Mouse (Mus musculus): Measurements from ENCODE around the gene Aadac.

Aadac gene

DNA sequence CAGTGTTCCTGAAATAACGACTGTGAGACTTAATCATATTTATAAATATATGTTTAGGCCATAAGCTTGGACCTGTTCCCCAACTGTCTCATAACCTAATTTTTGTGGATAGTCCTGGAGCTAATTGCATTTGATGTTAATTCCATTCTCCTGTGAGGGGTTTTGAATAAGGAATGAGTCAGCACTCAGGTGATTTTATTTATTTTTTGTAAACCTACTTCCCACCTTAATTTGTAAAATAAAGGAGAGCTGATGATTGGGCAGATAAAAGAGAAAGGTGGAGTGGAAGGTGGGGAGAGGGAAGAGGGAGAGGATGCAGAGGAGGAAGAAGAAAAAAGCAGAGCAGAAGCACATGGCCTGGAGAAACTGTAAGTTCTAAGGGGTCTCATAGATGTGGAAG is at the start of gene Aadac:
TSS of gene Aadac (plus strand) at position 301 of the 400 bp plus-strand sequence.
- DNase-seq = no peak

DNA sequence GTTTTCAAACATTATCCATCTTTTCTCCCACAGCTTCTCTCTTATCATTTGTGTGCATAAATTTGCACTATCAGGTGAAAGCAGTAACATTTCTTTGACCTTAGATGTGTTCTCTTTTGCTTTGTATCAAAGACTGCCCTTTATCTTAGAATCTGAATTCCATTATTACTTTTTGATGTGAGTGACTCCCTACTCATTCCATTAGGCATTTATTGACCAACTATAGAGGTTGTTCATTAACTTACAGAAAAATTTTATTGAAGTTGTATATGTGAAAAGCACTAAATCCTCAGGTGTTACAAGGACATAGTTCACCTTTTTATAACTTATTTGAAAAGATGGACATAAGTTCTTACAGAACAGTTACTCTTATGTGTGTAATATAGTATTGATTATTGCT is 21.9 kb upstream of the Aadac start:
- DNase-seq = no peak

- no peak for DNase-seq
These were observed 19.1 kb upstream of the Aadac start, which contains the start of gene Aadacl2 for GRCm38 (mm10) chr3:60006443-60006842. Gene Aadacl2, plus strand, starts transcription at chr3:60006743.

DNA sequence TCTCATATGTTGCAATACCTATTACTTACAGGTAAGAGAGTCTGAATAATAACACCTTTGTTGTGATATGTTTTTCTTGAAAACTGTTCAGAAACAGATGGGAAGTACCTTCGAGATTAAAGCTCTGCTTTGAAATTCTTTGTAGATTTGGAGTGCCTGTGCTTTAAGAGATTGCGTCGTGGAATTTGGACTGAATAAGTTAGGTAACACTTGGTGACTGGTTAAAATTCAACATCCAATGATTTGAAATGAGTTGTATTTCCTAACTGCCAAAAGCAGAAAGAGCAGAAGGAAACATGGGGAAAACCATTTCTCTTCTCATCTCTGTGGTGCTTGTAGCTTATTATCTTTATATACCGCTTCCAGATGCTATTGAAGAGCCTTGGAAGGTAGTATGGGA is 6.0 kb downstream of the Aadac start:
- no peak for DNase-seq

DNA sequence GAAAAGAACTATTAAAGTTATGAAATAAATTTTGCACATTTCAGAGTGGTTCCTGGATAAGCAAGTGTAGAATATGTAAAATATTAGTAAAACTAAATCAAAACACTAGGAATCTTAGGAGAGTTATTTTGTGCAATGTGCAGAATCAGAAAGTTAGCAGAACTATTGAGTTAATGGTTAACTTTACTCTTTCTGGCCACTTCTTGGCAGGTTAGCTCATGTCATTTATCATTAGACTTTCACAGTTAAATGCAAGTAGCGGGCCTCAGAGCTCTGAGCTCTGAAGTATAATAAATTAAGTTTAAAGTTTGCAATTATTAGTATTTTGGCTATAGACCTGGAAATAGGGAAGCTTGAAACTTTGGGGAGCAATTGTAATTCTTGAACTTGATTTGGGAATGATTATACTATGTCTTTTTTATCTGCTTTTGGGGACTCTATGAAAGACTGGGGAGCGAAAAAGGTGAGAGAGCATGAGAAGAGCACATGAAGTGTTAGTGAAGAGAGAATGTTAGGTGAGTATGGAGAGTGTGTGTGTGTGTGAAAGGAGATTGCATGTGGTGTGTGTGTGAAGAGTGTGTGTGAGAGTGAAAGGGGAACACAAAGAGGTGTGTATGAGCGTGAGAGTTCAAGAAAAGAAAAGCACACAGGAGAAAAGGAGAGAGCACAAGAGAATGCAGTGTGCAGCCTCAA is 20.9 kb downstream of the Aadac start:
- no peak for DNase-seq

- DNase-seq = no peak
These were observed 27.9 kb downstream of the Aadac start for GRCm38 (mm10) chr3:60053231-60053927.

DNA sequence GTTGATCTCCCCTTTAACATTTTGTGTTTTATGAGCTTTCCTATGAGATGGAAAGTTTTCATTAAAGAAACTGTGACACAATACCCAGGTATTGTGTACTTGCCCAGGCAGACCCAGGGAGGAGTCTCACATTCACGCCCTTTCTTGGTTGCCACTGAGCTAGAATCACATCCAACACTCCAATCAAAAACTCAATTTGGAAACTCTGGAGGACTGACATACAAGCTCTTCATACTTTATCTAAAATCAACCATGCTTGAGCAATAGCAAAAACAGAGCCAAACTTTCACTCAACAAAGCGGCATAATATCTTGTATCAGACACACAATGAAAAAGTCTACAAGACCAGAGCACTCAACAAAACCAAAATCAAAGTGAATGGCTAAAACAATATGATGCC is 28.4 kb downstream of the Aadac start:
- DNase-seq = no peak

- DNase-seq = no peak
These were observed 30.9 kb downstream of the Aadac start for GRCm38 (mm10) chr3:60056451-60056850.

DNA sequence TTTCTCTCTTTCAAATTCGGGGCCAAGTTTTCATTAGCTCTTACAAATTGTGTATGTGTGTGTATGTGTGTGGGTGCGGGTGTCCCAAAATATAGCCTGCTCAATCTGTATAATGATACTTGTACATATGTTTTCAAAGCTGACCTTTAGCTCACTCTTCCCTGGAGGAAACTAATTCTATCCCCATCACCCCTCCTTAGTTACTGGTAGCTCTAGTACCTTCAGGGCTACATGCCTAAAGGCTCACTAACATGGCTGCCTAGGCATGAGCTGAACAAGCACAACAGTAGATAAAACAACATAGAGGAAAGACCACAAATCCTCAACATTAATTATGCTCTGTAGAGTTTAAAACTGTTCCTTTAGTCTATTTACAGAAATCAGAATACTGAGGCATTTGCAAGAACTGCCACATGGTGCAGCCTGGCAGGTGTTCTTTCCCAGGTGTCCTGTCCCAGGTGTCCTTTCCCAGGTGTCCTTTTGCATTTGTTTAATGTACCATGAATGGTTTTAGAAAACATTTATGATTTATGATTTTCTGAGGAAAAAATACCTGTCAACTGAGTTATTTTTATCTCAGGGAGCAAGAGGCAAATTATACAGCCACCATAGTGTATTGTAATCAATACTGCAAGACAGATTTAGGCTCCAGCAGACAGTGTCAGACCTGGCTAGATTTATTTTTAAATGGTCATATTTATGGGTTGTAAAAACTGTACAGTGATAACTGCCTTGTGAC is 31.7 kb downstream of the Aadac start:
- DNase-seq = no peak

- DNase-seq = no peak
These were observed 32.2 kb downstream of the Aadac start for GRCm38 (mm10) chr3:60057809-60058082.

- no peak for DNase-seq
These were observed 53.4 kb downstream of the Aadac start for GRCm38 (mm10) chr3:60078883-60079415.

GRCm38 (mm10) chr3:60080572-60080971 is 55.1 kb downstream of the Aadac start:
- peak; percentile 43 for DNase-seq

DNA sequence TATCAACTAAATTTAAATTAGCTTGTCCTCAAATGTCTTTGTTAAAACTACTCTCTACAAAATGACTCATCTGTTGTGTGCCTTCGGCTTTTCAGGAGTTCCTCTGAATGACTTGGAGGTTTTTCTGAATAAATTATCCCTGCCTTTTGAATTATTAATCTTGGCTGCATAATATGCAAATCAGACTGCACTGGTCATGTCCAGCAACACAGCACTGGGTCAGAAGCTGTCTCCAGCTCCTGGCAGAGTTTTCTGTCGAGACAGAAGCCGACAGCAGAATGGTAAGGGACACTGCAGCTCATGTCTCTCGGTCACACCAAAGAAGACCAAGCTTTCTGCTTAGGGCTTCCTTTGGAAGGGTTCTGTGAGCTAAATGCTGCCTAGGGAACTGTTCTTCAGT is 56.1 kb downstream of the Aadac start, which contains the start of gene Sucnr1:
TSS of gene Sucnr1 (plus strand) at position 222 of the 400 bp plus-strand sequence.
- no peak for DNase-seq

- no peak for DNase-seq
These were observed 57.2 kb downstream of the Aadac start for GRCm38 (mm10) chr3:60082746-60083145.

- DNase-seq = no peak
These were observed 60.2 kb downstream of the Aadac start for GRCm38 (mm10) chr3:60085729-60086128.

All from layer of hippocampus, adult 9-11 months (tissue).